Mouse (Mus musculus) kidney, postnatal 4 days (tissue): Measurements from ENCODE around the gene Lkaaear1.

Experiments
- DNase-seq, 2 experiments: peaks; one replicate each; pipeline ENCODE4 v3.0.0; 2021; ENCODE audit warnings: mixed read lengths in 2 of 2

Gene Lkaaear1

GRCm38 (mm10) chr2:181653065-181653464 is 45.2 kb downstream of the Lkaaear1 start:
- no peak for DNase-seq

DNA sequence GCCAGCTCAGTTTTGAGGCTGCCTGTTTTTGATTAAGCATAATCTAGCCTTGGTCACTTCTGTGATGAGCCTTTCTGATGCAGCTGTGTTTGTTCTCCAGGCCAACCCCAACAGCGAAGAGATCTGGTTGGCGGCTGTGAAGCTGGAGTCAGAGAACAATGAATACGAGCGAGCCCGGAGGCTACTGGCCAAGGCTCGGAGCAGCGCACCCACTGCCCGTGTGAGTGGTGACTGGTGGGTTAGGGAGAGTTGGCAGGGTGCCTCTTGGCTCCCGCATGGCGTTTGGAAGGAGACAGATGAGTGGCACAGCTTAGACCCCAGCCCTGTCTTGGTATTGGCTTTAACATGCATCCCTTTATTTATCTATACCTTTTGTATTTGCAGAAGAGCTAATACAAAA is 49.3 kb downstream of the Lkaaear1 start:
- DNase-seq = no peak
